Mouse (Mus musculus) stomach, embryonic 14.5 days (tissue): ENCODE data around the gene Stard9. TPM values are rescaled to one million over a fixed set of nuclear protein-coding genes. Genes with fewer than 3 reads are reported as not detected.

ENCODE experiments used
- ATAC-seq: fragments of 200-750 bp; cut with Nextera tagmentation; 2 replicates; pipeline ENCODE4 v1.8.0; 2017; ENCODE audit warnings: low read depth, moderate TSS enrichment; ENCODE audit not compliant: insufficient number of reproducible peaks, insufficient read depth, low FRiP score
- H3K27ac ChIP-seq: fragments of 300-500 bp; sonication (generic); 2 replicates; pipeline ENCODE4 v1.5.1; 2014; ENCODE audit warnings: mild to moderate bottlenecking, low read length, moderate library complexity, mixed read lengths
- H3K27me3 ChIP-seq: fragments of 300-500 bp; sonication (generic); 2 replicates; pipeline ENCODE4 v1.6.1; 2014; ENCODE audit warnings: low read length, control low read depth, mixed read lengths; ENCODE audit not compliant: control insufficient read depth, insufficient read depth
- H3K36me3 ChIP-seq: fragments of 300-500 bp; sonication (generic); 2 replicates; pipeline ENCODE4 v1.6.1; 2014; ENCODE audit warnings: mild to moderate bottlenecking, control low read depth, low read length, moderate library complexity, mixed read lengths; ENCODE audit not compliant: control insufficient read depth, insufficient read depth
- H3K4me1 ChIP-seq: fragments of 300-500 bp; sonication (generic); 2 replicates; pipeline ENCODE4 v1.6.1; 2014; ENCODE audit warnings: low read length, control low read depth, mixed read lengths; ENCODE audit not compliant: control insufficient read depth, insufficient read depth
- H3K4me2 ChIP-seq: fragments of 300-500 bp; sonication (generic); replicated peaks from 2 replicates; pipeline ENCODE4 v1.6.1; 2014; ENCODE audit warnings: low read depth, low read length, control low read depth
- H3K4me3 ChIP-seq: fragments of 300-500 bp; sonication (generic); 2 replicates; pipeline ENCODE4 v1.5.1; 2014; ENCODE audit warnings: low read depth, low read length, control low read depth
- H3K9ac ChIP-seq: fragments of 300-500 bp; sonication (generic); replicated peaks from 2 replicates; pipeline ENCODE4 v1.6.1; 2014; ENCODE audit warnings: low read depth, mild to moderate bottlenecking, control low read depth, low read length, moderate library complexity, mixed read lengths
- H3K9me3 ChIP-seq: fragments of 300-500 bp; sonication (generic); 2 replicates; pipeline ENCODE4 v1.6.1; 2016; ENCODE audit warnings: low read depth, low read length, control low read depth; ENCODE audit not compliant: control insufficient read depth
- WGBS: fragments of 180-500 bp; shearing (Covaris S2); extraction: QIAGEN DNeasy Blood & Tissue Kit; methylation state at CpG from one replicate; pipeline ENCODE4 v1.1.7; 2014; 5-methylcytosine and 5-hydroxymethylcytosine counted together
- polyA plus RNA-seq: library from polyadenylated mRNA; unstranded; fragments of >200 nt; fragmentation: Nextera tagmentation; extraction: Ambion mirVana; gene quantifications from 2 replicates; pipeline ENCODE4 v1.2.1, GENCODE M21; 2014

Gene Stard9
- polyA plus RNA-seq, 1 experiment from 2014 or later = 10.5 TPM

DNA sequence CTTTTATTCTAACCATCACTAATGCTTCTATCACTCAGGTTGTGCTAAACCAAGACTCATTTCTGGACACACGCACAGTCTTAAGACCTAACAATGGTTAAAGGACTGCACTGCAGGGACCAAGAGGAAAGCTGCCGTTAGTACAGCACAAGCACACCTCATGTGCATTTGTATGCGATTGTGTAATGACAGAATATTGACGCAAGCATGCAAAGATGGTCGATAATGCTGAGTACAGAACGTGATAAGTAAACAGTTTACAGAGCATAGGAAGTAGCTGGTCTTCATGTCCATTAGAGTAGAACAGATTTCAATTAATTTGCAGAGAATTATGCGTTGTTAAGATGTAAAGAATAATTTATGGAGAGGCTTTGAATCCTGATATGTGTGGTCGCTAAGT lies 11.9 kb downstream of the Stard9 start:
- H3K4me3 ChIP-seq = no peak overlapping the region
- no peaks in the 10 kb centered on the region for H3K9me3 ChIP-seq
- no peak overlapping the region for H3K9ac ChIP-seq
- no peaks in the 10 kb centered on the region for H3K36me3 ChIP-seq
- no peaks in the 10 kb centered on the region for H3K4me1 ChIP-seq
- no peaks in the 10 kb centered on the region for H3K27me3 ChIP-seq
- H3K4me2 ChIP-seq = no peak overlapping the region
- no peak for ATAC-seq
- WGBS = 82% methylated on average over 8 of the region's 8 CpGs
- H3K27ac ChIP-seq = no peak overlapping the region

DNA sequence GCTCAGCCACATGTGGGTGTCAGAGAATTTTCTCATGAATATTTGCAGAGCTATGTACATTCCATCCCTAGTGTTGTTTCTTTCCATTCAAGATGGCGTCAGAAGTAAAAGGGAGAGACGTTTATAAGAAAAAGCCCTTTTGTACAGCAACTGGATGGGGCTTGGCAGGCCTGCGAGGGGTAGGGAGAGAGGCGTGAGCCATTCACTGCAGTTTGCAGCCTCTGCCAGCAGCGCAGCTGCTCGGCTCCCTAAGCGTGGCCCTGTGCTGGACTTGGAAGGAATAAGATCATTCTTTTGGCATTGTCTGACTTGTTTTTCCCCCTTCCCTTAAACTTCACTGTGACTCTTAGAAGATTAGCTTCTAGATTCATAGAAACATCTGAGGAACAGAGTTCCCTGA lies 14.9 kb downstream of the Stard9 start:
- Histone ChIP-seq H3K9me3 (no peaks in the 10 kb centered on the region), H3K36me3 (no peaks in the 10 kb centered on the region), H3K4me1 (no peaks in the 10 kb centered on the region), H3K27ac (no peak overlapping the region), H3K27me3 (no peaks in the 10 kb centered on the region), H3K9ac (no peak overlapping the region), H3K4me2 (no peak overlapping the region), H3K4me3 (no peak overlapping the region)
- WGBS = 71% methylated on average over 7 of the region's 7 CpGs
- ATAC-seq = no peak

DNA sequence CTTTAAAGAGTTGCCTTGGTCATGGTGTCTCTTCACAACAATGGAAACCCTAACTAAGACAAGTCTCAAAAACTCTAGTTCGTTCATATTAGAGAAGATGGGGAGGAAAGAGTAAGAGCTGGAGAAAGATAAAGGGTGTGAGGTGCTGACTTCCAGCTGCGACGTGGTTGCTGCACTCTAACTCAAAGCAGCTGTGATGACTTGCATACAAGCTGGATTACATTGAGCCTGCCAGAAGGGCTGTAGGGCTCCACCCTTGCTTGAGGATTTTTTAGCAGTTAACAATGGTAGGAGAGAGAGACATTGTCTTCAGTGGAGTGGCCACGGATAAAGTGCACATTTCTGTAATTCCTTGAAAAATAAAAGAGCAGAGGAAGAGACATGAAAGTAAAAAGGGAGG lies 17.9 kb downstream of the Stard9 start:
- 69% methylated on average over 4 of the region's 4 CpGs for WGBS
- H3K27me3 ChIP-seq = no peaks in the 10 kb centered on the region
- ATAC-seq = no peak
- H3K4me3 ChIP-seq = no peak overlapping the region
- H3K4me1 ChIP-seq = no peaks in the 10 kb centered on the region
- H3K9me3 ChIP-seq = no peaks in the 10 kb centered on the region
- H3K27ac ChIP-seq = no peak overlapping the region
- H3K4me2 ChIP-seq = no peak overlapping the region
- H3K36me3 ChIP-seq = no peaks in the 10 kb centered on the region
- H3K9ac ChIP-seq = no peak overlapping the region

GRCm38 (mm10) chr2:120652256-120652924 lies 23.5 kb downstream of the Stard9 start:
- 71% methylated on average over 7 of the region's 7 CpGs for WGBS
- no peaks in the 10 kb centered on the region for H3K36me3 ChIP-seq
- H3K9me3 ChIP-seq = no peaks in the 10 kb centered on the region
- H3K9ac ChIP-seq = no peak overlapping the region
- ATAC-seq = no peak
- H3K27me3 ChIP-seq = no peaks in the 10 kb centered on the region
- H3K27ac ChIP-seq = no peak overlapping the region
- no peak overlapping the region for H3K4me3 ChIP-seq
- H3K4me2 ChIP-seq = no peak overlapping the region
- H3K4me1 ChIP-seq = no peaks in the 10 kb centered on the region

GRCm38 (mm10) chr2:120652925-120653284 lies 24.0 kb downstream of the Stard9 start:
- Histone ChIP-seq H3K27me3 (no peaks in the 10 kb centered on the region), H3K4me3 (no peak overlapping the region), H3K9ac (no peak overlapping the region), H3K4me2 (no peak overlapping the region), H3K36me3 (no peaks in the 10 kb centered on the region), H3K27ac (no peak overlapping the region), H3K4me1 (no peaks in the 10 kb centered on the region), H3K9me3 (no peaks in the 10 kb centered on the region)
- ATAC-seq = no peak
- 88% methylated on average over 7 of the region's 7 CpGs for WGBS

DNA sequence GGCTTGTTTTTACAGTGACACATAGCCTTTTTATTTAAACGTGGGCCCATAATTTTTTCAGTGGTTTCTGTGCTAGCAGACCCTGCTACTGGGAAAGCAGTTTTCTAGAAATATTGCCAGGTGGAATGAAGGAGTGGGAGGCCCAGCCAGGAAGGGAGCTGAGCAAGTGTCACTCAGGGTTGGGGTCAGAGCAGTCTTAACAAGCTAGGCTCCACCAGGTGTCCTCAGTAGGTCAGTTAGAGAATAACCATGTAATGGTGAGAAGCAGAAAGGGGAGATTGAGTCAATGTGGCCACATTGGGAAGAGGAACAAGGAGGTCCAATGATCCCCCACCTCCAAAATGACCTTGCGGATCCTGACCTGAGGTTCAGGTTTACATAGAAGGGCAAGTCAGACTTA lies 25.8 kb downstream of the Stard9 start:
- H3K9ac ChIP-seq = no peak overlapping the region
- 73% methylated on average over 2 of the region's 2 CpGs for WGBS

DNA sequence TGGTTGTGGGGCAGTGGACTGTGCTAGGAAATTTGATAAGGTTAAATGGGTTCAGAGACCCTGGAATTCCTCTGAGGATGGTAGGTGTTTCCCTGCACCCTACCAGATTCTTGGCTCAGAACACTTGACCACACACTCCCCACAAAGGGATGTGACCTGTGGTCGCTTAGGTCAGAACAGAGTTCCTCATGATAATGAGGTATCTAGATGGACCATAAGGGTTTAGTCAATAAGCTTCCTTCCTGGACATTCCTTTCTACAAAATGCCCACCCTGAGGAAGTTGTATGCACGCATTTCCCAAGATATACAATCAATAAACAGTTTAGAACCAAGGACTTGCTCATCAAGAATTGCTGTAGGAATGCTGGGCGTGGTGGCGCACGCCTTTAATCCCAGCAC lies 27.0 kb downstream of the Stard9 start:
- Histone ChIP-seq H3K9ac (no peak overlapping the region), H3K27me3 (no peaks in the 10 kb centered on the region), H3K4me3 (no peak overlapping the region), H3K4me1 (no peaks in the 10 kb centered on the region), H3K9me3 (no peaks in the 10 kb centered on the region), H3K4me2 (no peak overlapping the region), H3K36me3 (no peaks in the 10 kb centered on the region), H3K27ac (no peak overlapping the region)
- no peak for ATAC-seq
- 84% methylated on average over 5 of the region's 5 CpGs for WGBS

More for the DNA sequence above, 25.8 kb downstream of the Stard9 start:
- H3K9me3 ChIP-seq = no peaks in the 10 kb centered on the region
- H3K4me1 ChIP-seq = no peaks in the 10 kb centered on the region
- no peak overlapping the region for H3K4me3 ChIP-seq
- H3K4me2 ChIP-seq = no peak overlapping the region
- H3K27ac ChIP-seq = no peak overlapping the region
- ATAC-seq = no peak
- H3K27me3 ChIP-seq = no peaks in the 10 kb centered on the region
- no peaks in the 10 kb centered on the region for H3K36me3 ChIP-seq

- no peak overlapping the region for H3K9ac ChIP-seq
- ATAC-seq = no peak
- no peak overlapping the region for H3K27ac ChIP-seq
- no peaks in the 10 kb centered on the region for H3K27me3 ChIP-seq
- H3K4me2 ChIP-seq = no peak overlapping the region
- 78% methylated on average over 2 of the region's 2 CpGs for WGBS
- no peak overlapping the region for H3K4me3 ChIP-seq
- no peaks in the 10 kb centered on the region for H3K36me3 ChIP-seq
- no peaks in the 10 kb centered on the region for H3K9me3 ChIP-seq
- H3K4me1 ChIP-seq = no peaks in the 10 kb centered on the region
Measured at GRCm38 (mm10) chr2:120656711-120657110, 27.8 kb downstream of the Stard9 start.

DNA sequence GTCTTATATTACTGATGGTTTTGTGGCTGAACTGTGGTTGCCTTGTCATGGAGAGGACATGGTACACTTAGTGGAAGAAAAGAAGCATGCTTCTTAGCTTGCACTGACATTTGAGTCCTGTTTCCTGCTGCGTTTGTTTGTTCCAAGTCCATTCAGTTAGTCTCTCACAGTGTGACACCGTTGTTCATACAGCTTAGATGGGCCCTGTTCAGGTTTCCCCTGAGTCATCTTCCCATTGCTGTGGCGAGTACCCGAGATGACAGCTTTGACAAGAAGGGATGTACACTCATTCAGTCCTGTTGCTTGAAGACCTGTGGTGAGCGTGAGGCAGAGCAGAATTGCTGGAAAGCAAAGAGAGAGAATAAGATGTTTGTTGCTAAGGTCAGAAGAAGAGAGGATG lies 29.6 kb downstream of the Stard9 start:
- Histone ChIP-seq H3K36me3 (no peaks in the 10 kb centered on the region), H3K4me3 (no peak overlapping the region), H3K9me3 (no peaks in the 10 kb centered on the region), H3K4me2 (no peak overlapping the region), H3K27me3 (no peaks in the 10 kb centered on the region), H3K27ac (no peak overlapping the region), H3K9ac (no peak overlapping the region), H3K4me1 (no peaks in the 10 kb centered on the region)
- no peak for ATAC-seq
- 79% methylated on average over 5 of the region's 5 CpGs for WGBS
